Mouse (Mus musculus) intestine, embryonic 15.5 days (tissue): ENCODE data around the gene Ncor2. TPM values are rescaled to one million over a fixed set of nuclear protein-coding genes. Genes with fewer than 3 reads are reported as not detected.
"Not testable (repeated sequence)": the region's sequence is repeated elsewhere in the genome, so short reads cannot be mapped to it uniquely, and the experiment has no call there.

Experiments
- ATAC-seq: fragments of 200-750 bp; cut with Nextera tagmentation; 2 replicates; pipeline ENCODE4 v1.8.0; 2017; ENCODE audit warnings: moderate TSS enrichment, moderate library complexity
- H3K27ac ChIP-seq: fragments of 300-500 bp; sonication (generic); 2 replicates; pipeline ENCODE4 v1.5.1; 2015; ENCODE audit warnings: mild to moderate bottlenecking, inconsistent platforms
- H3K27me3 ChIP-seq: fragments of 300-500 bp; sonication (generic); replicated peaks from 2 replicates; pipeline ENCODE4 v1.6.1; 2015; ENCODE audit warnings: inconsistent platforms
- H3K36me3 ChIP-seq: fragments of 300-500 bp; sonication (generic); 2 replicates; pipeline ENCODE4 v1.6.1; 2015; ENCODE audit warnings: inconsistent platforms
- H3K4me1 ChIP-seq: fragments of 300-500 bp; sonication (generic); replicated peaks from 2 replicates; pipeline ENCODE4 v1.6.1; 2015; ENCODE audit warnings: inconsistent platforms
- H3K4me2 ChIP-seq: fragments of 300-500 bp; sonication (generic); replicated peaks from 2 replicates; pipeline ENCODE4 v1.6.1; 2015; ENCODE audit warnings: mild to moderate bottlenecking, inconsistent platforms
- H3K4me3 ChIP-seq: fragments of 300-500 bp; sonication (generic); replicated peaks from 2 replicates; pipeline ENCODE4 v1.5.1; 2015; ENCODE audit warnings: inconsistent platforms
- H3K9ac ChIP-seq: fragments of 300-500 bp; sonication (generic); 2 replicates; pipeline ENCODE4 v1.6.1; 2015; ENCODE audit warnings: inconsistent platforms
- H3K9me3 ChIP-seq: fragments of 300-500 bp; sonication (generic); 2 replicates; pipeline ENCODE4 v1.6.1; 2016; ENCODE audit warnings: inconsistent platforms
- WGBS: fragments of 180-500 bp; shearing (Covaris S2); methylation state at CpG from one replicate; pipeline ENCODE4 v1.1.7; 2015; 5-methylcytosine and 5-hydroxymethylcytosine counted together
- polyA plus RNA-seq: library from polyadenylated mRNA; unstranded; fragments of >200 nt; fragmentation: Nextera tagmentation; extraction: Ambion mirVana; gene quantifications from 2 replicates; pipeline ENCODE4 v1.2.1, GENCODE M21; 2015

Gene Ncor2
- polyA plus RNA-seq, 1 experiment from 2014 or later, result 20.0 TPM

DNA sequence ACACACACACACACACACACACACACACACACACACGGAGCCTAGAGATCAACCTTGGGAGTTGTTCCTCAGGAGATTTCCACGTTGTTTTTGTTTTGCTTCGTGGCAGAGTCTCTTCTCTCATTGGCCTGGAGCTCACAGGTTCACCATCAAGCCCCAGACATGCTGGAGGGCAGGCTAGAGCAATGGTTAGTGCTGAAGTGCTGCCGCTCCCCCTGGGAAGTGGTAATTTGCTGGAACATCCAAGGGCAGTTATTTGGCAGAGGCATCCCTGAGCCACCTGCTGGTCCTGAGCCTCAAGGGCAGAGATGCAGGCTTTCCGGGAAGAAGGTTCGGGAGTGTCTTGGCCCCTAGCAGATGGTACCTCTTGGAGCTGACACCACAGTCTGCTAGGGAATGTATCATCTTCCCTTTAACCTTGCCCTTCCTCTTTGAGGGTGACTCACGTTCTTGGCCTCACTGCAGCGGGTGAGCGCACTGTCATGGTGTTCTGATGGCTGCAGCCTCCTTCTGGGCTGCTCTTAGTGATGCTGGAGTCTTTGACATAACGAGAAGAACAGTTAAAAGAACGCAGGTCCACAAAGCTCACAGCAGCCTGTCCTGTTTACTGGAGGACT, 25.3 kb upstream of the Ncor2 start:
- ATAC-seq, result no peak
- no peaks in the 10 kb centered on the region for H3K36me3 ChIP-seq

DNA sequence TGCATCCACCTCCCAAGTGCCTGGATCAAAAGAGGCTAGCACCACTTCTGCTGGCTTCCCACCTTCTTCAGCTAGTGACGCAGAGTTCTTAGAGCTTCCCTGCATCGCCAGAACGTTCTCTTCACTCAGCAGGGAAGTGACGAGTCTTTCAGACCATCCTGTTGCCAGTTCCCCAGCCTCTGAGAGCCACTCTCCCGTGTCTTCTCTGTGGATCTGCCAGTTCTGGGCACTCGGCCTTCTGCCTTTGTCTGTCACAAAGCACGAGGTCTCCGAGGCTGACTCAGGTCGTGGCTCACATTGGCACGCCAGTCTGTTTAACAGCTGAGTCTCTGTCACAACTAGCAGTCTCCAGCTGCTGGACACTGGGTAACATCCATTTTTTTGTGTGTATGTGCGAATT, 24.7 kb upstream of the Ncor2 start:
- H3K9ac ChIP-seq, result no peak overlapping the region
- no peak overlapping the region for H3K4me2 ChIP-seq
- 65% methylated on average over 11 of the region's 11 CpGs for WGBS
- ATAC-seq, result no peak
- no peak overlapping the region for H3K4me3 ChIP-seq
- H3K27ac ChIP-seq, result no peak overlapping the region
- H3K9me3 ChIP-seq, result no peaks in the 10 kb centered on the region
- H3K27me3 ChIP-seq, result no peaks in the 10 kb centered on the region
- H3K4me1 ChIP-seq, result peaks cover 12% of the 10 kb centered on the region; the same call in 1 of the 2 replicates
- H3K36me3 ChIP-seq, result no peaks in the 10 kb centered on the region

More for the DNA sequence above, 25.3 kb upstream of the Ncor2 start:
- 81% methylated on average over 11 of the region's 11 CpGs for WGBS
- no peak overlapping the region for H3K4me3 ChIP-seq
- no peak overlapping the region for H3K4me2 ChIP-seq
- no peaks in the 10 kb centered on the region for H3K9me3 ChIP-seq
- H3K9ac ChIP-seq, result no peak overlapping the region
- H3K27me3 ChIP-seq, result no peaks in the 10 kb centered on the region
- peaks cover 12% of the 10 kb centered on the region; the same call in 1 of the 2 replicates for H3K4me1 ChIP-seq
- no peak overlapping the region for H3K27ac ChIP-seq

DNA sequence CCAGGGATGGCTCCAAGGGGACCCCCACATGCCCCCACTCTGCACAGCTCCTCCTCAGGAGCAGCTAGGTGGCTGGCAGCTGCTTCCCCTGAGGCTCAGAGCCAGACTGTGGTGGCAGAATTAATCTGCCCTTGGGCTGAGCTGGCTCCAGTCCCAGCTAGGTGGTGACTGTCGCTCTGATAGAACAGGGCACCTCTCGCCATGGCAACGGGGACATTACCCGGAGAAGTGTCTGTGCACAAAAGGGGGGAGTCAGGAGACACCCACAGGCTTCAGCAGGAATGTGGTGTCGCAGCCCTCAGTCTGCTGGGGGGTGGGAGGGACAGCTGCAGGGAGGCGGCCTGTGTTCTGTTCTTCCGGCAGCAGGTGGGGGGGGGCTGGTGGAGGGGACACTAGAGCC, 24.1 kb upstream of the Ncor2 start:
- Histone ChIP-seq H3K9ac (no peak overlapping the region), H3K36me3 (no peaks in the 10 kb centered on the region), H3K4me2 (no peak overlapping the region), H3K4me1 (peaks cover 12% of the 10 kb centered on the region; the same call in 1 of the 2 replicates), H3K4me3 (no peak overlapping the region), H3K9me3 (no peaks in the 10 kb centered on the region), H3K27me3 (no peaks in the 10 kb centered on the region), H3K27ac (no peak overlapping the region)
- peak; percentile 51 for ATAC-seq
- 19% methylated on average over 7 of the region's 7 CpGs for WGBS

DNA sequence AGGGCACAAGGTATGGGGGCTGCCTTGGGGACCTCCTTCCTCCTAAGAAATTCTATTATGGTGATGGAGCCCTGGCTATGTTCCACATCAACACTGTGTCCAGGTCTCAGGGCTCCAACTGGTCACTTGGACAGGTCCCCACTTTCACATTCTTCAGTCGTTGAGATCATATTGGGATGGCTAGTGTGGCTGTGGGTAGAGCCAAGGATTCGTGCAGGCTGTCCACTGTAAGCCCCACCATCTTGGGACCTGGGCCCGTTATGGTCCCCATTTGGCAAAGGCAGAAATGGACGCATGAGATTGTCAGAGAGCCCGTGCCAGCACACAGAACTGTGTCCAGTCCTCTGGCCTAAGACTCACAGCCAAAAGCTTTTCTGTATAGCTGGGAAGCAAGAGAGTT, 23.1 kb upstream of the Ncor2 start:
- H3K36me3 ChIP-seq, result no peaks in the 10 kb centered on the region
- no peak overlapping the region for H3K27ac ChIP-seq
- H3K4me3 ChIP-seq, result no peak overlapping the region
- peaks cover 12% of the 10 kb centered on the region; the same call in 1 of the 2 replicates for H3K4me1 ChIP-seq
- H3K9me3 ChIP-seq, result no peaks in the 10 kb centered on the region
- no peak for ATAC-seq
- H3K4me2 ChIP-seq, result no peak overlapping the region
- 81% methylated on average over 5 of the region's 5 CpGs for WGBS
- no peak overlapping the region for H3K9ac ChIP-seq
- H3K27me3 ChIP-seq, result no peaks in the 10 kb centered on the region

DNA sequence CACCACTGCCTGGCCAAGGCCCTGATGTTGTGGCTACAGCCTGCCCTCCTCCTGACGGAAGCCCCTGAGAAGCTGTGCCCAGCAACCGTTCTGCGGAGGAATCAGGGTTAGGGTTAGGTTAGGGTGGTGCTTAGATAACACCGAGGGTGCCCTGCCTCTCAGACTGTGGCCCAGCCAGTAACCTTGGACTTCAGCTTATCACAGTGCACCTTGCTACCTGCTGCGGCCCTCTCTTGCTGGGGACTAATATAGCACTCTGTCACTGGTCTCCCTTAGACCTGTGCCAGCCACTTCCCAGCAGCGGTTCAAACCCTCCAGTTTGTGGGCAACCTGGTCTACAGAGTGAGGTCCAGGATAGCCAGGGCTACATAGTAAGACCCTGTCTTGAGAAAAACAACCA, 20.1 kb upstream of the Ncor2 start:
- Histone ChIP-seq H3K4me2 (no peak overlapping the region), H3K4me3 (no peak overlapping the region), H3K9ac (no peak overlapping the region), H3K4me1 (peaks cover 23% of the 10 kb centered on the region), H3K36me3 (no peaks in the 10 kb centered on the region), H3K27ac (no peak overlapping the region), H3K9me3 (no peaks in the 10 kb centered on the region), H3K27me3 (no peaks in the 10 kb centered on the region)
- peak; percentile 54 for ATAC-seq
- 77% methylated on average over 6 of the region's 6 CpGs for WGBS

DNA sequence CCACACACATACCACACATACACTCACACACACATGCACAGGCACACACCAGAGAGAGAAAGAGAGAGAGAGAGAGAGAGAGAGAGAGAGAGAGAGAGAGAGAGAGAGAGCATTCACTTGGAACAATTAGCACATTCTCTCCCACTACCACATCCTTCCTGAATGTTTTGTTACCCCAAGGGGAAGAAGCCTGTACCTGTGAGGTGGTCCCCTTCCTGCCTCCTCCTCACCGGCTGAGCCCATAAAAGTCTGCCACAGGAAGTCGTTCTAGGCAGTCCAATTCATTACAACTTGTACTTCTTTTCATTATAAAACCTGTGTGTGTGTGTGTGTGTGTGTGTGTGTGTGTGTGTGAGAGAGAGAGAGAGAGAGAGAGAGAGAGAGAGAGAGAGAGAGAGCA, 18.3 kb upstream of the Ncor2 start:
- not testable (repeated sequence) for H3K36me3 ChIP-seq, H3K9me3 ChIP-seq, H3K27me3 ChIP-seq, H3K9ac ChIP-seq, H3K27ac ChIP-seq, H3K4me2 ChIP-seq, H3K4me3 ChIP-seq, ATAC-seq
- H3K4me1 ChIP-seq, result peaks cover 17% of the 10 kb centered on the region
- 27% methylated on average over 2 of the region's 2 CpGs for WGBS

DNA sequence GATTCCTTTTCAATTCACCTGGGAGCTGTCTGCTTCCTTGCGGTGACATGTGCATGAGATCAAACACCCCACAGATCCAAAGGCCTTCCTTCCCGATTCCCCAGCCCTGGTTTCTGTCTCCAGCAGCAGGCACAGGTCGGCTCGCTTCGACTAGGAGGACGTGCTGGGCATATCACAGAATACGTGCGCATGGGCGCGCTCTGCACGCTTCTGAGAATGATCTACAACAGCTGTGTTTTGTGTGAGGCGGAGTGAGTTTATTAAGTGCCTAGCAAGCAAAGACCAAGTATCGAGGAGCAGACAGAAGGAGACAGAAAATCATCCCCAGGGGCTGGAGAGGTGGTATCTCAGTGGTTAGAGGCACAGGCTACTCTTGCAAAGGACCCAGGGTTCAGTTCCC, 17.0 kb upstream of the Ncor2 start:
- H3K27ac ChIP-seq, result 0 out of 2 replicates have a peak overlapping the region, but pooled peaks have one; percentile 20
- no peaks in the 10 kb centered on the region for H3K9me3 ChIP-seq
- no peak overlapping the region for H3K4me2 ChIP-seq
- H3K36me3 ChIP-seq, result no peaks in the 10 kb centered on the region
- 52% methylated on average over 13 of the region's 13 CpGs for WGBS
- H3K4me3 ChIP-seq, result no peak overlapping the region
- no peak for ATAC-seq
- peaks cover 17% of the 10 kb centered on the region for H3K4me1 ChIP-seq
- no peaks in the 10 kb centered on the region for H3K27me3 ChIP-seq
- no peak overlapping the region for H3K9ac ChIP-seq

DNA sequence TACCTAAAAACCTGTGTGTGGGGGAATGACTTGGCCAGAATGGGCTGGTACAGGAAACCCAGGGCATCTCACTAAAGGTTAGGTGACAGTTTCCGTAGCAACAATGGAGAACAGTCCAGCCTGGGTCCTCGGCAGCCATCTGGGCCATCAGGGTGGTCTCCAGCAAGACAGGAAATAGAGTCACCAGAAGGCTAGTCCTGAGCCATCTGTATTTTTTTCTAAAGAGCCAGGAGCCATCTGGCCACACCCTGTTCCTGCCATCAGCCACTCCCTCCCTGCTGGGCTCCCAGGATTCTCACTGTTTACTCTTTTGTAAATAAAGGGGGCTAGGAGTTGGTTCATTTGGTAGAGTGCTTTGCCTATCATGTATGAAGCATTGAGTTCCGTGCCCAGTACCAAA, 16.1 kb upstream of the Ncor2 start:
- Histone ChIP-seq H3K9ac (no peak overlapping the region), H3K4me1 (peaks cover 17% of the 10 kb centered on the region), H3K4me2 (no peak overlapping the region), H3K9me3 (no peaks in the 10 kb centered on the region), H3K27ac (no peak overlapping the region; the same call in 1 of the 2 replicates), H3K36me3 (no peaks in the 10 kb centered on the region), H3K4me3 (no peak overlapping the region), H3K27me3 (no peaks in the 10 kb centered on the region)
- WGBS, result 55% methylated on average over 3 of the region's 3 CpGs
- ATAC-seq, result no peak

DNA sequence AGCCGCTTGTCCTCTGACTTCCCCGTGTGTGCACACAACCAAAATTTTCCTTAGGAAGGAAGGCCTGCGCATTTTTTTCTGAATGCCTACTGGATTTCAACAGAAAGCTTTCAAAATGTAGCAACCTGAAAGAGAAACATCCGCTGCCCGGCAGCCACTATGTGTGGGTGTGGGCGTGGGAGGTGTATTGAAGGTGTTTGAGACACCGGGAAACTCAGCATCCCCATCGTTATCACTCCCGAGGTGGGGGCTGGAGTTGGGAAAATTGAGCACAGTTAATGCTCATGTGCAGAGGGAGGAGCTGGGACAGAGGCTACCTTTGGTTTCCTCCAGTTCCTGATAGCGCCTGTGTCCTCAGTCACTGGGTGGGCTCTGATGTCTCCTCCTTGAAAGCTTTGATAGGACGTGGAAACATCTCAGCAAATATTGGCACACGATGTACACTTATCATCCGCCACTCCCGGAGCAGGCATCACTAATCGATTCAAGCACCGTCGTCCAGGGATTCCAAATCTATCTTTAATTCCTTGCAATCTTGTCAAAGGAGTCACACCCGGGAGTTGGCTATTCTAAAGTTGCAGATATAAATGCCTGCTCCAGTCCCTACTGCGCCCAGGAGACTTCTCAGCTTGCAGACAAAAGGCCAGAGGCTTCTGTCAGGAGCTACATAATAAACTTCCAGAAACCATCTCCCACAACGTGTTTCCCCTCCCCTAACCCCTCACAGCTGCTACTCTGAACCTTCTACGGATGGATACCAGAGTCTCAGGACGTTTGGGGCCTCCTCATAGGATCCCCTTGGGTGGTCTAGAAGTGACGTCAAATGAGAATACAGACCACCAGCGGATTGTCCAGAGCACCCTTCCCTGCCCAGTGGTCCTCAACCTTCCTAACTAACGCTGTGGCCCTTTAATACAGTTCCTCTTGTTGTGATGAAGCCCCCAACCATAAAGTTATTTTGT, 14.7 kb upstream of the Ncor2 start:
- no peaks in the 10 kb centered on the region for H3K36me3 ChIP-seq
- no peaks in the 10 kb centered on the region for H3K27me3 ChIP-seq
- no peak overlapping the region for H3K9ac ChIP-seq
- H3K4me1 ChIP-seq, result peaks cover 19% of the 10 kb centered on the region
- 46% methylated on average over 25 of the region's 25 CpGs for WGBS
- ATAC-seq, result no peak; the same call in 1 of the 2 replicates
- no peaks in the 10 kb centered on the region for H3K9me3 ChIP-seq
- H3K4me2 ChIP-seq, result peak overlapping the region; percentile 18; the same call in 1 of the 2 replicates
- no peak overlapping the region for H3K4me3 ChIP-seq
- H3K27ac ChIP-seq, result peak overlapping the region; percentile 24

DNA sequence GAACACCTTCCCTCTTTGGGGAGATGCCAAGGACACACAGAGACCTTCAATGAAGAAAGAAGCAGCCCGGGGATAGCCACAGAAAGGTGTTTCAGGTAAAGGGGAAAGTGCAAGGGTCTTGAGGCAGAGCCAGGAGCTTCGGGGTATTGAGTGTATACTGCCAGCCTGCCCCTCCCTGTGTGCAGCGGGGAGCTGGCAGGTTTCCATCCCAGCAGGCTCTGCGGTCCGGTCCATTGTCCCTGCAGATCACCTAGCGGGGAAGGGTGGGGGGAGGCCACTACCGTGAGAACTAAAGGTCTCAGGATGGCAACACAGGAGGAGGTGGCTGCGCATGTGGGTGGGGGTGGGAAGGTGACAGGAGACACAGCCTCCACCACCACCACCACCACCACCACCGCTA, 12.6 kb upstream of the Ncor2 start:
- peaks cover 21% of the 10 kb centered on the region for H3K4me1 ChIP-seq
- H3K9ac ChIP-seq, result no peak overlapping the region
- H3K27ac ChIP-seq, result no peak overlapping the region
- H3K36me3 ChIP-seq, result no peaks in the 10 kb centered on the region
- WGBS, result 62% methylated on average over 9 of the region's 9 CpGs
- H3K27me3 ChIP-seq, result no peaks in the 10 kb centered on the region
- no peak overlapping the region for H3K4me3 ChIP-seq
- ATAC-seq, result no peak
- no peaks in the 10 kb centered on the region for H3K9me3 ChIP-seq
- H3K4me2 ChIP-seq, result no peak overlapping the region

DNA sequence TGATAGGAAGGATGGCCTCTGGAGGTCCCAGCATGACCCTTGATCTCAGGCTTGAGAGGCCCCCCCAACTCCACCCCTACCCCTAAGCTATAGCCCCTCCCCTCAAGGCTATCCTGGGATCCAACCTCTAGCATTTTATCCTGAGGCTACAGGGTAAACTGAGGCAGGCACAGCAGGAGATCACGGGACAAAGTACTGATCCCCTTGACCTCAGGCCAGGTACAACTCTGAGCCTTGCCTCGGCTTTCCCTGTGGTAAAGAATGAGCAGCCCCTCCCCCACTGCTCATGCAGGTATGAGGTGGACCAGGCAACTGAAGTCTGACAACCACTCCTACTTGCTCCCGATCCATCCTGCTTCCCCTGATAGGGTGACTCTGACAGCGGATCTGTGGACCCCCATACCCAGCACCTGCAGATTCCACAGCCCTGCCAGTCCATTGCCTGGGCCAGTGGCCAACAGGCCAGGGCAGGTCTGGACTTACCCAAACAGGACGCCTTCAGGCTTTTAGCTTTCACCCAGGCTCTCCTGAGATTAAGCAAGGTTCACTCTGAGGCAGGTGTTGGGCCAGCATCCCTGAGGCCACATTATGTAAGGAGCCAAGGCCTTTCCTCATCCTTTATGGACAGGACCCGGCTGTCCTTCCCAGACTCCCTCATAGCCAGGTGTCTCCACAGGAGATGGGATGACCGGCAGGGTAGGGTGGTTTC, 11.2 kb upstream of the Ncor2 start:
- 78% methylated on average over 7 of the region's 7 CpGs for WGBS
- no peaks in the 10 kb centered on the region for H3K9me3 ChIP-seq
- ATAC-seq, result no peak
- H3K4me3 ChIP-seq, result no peak overlapping the region
- H3K4me2 ChIP-seq, result no peak overlapping the region
- H3K36me3 ChIP-seq, result no peaks in the 10 kb centered on the region
- peaks cover 17% of the 10 kb centered on the region for H3K4me1 ChIP-seq
- H3K9ac ChIP-seq, result no peak overlapping the region
- H3K27me3 ChIP-seq, result no peaks in the 10 kb centered on the region
- H3K27ac ChIP-seq, result no peak overlapping the region

DNA sequence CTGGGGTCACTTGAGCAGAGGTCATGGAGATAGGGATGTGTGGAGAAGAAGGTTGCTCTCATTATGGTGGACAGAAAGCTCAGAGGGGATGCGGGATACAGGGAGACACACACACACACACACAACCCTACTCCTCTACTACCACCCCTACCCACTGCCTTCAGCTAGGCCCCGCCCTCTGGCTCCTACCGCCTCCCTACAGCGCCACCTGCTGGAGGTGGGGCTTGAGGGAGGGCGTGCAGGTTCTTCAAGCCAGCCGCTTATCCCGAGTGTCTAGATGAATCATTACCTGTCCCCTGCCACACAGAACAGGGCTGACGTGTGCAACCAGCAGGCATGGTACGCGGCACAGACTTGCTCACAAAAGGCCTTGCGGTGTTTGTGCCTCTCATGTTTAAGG, 10.6 kb upstream of the Ncor2 start:
- ATAC-seq, result peak; percentile 63
- Histone ChIP-seq H3K4me1 (peaks cover 20% of the 10 kb centered on the region), H3K27ac (no peak overlapping the region), H3K4me2 (no peak overlapping the region), H3K4me3 (no peak overlapping the region), H3K9me3 (no peaks in the 10 kb centered on the region), H3K9ac (no peak overlapping the region), H3K36me3 (no peaks in the 10 kb centered on the region), H3K27me3 (no peaks in the 10 kb centered on the region)
- WGBS, result 36% methylated on average over 11 of the region's 11 CpGs
